Mouse (Mus musculus) embryo, embryonic 11 days (tissue): ENCODE results near the gene Pigb.

Source experiments
- DNase-seq: peaks from one replicate; pipeline ENCODE4 v3.0.0-alpha.2; 2015

Pigb gene

GRCm38 (mm10) chr9:72987703-72988102 lies 52.5 kb downstream of the Pigb start:
- no peak for DNase-seq

GRCm38 (mm10) chr9:72985250-72986220 lies 54.6 kb downstream of the Pigb start, which contains the start of the genes Ccpg1os and Ccpg1:
Ccpg1os (minus strand) TSS chr9:72985382.
Ccpg1 (plus strand) TSS chr9:72985429.
- DNase-seq: peak; percentile 98

GRCm38 (mm10) chr9:72983066-72983465 lies 57.1 kb downstream of the Pigb start:
- no peak for DNase-seq

- DNase-seq: no peak
Observed at GRCm38 (mm10) chr9:72975242-72975641, 64.9 kb downstream of the Pigb start.

- no peak for DNase-seq
Observed at GRCm38 (mm10) chr9:72974734-72975133, 65.4 kb downstream of the Pigb start.

- DNase-seq: no peak
Observed at GRCm38 (mm10) chr9:72972984-72973383, 67.2 kb downstream of the Pigb start.

- DNase-seq: no peak
Observed at GRCm38 (mm10) chr9:72972435-72972834, 67.7 kb downstream of the Pigb start.

GRCm38 (mm10) chr9:72969874-72970273 lies 70.3 kb downstream of the Pigb start:
- DNase-seq: no peak

GRCm38 (mm10) chr9:72968349-72969061 lies 71.7 kb downstream of the Pigb start:
- DNase-seq: peak; percentile 62

- no peak for DNase-seq
Observed at GRCm38 (mm10) chr9:72961959-72962358, 78.2 kb downstream of the Pigb start.

- DNase-seq: no peak
Observed at GRCm38 (mm10) chr9:72961346-72961745, 78.8 kb downstream of the Pigb start.

- DNase-seq: peak; percentile 94
Observed at GRCm38 (mm10) chr9:72958521-72959450, 81.4 kb downstream of the Pigb start, which contains the start of the genes Dyx1c1 and Gm44503. Dyx1c1 (plus strand) TSS chr9:72958785. Gm44503 (plus strand) TSS chr9:72958852.
